Mouse (Mus musculus) splenic B cell, adult 2 months (primary cell): ENCODE measurements around the gene Kcnk13.

Experiments
- DNase-seq: peaks from one replicate; pipeline ENCODE4 v3.0.0-alpha.2; 2011; ENCODE audit warnings: low read depth, low spot score
- H3K27me3 ChIP-seq: 2 replicates; pipeline ENCODE4 v1.6.1; 2012; ENCODE audit warnings: mild to moderate bottlenecking, low read length, moderate library complexity, mixed read lengths; ENCODE audit not compliant: control insufficient read depth, poor library complexity, insufficient read depth, severe bottlenecking
- H3K36me3 ChIP-seq: 2 replicates; pipeline ENCODE4 v1.6.1; 2012; ENCODE audit warnings: mild to moderate bottlenecking, low read length, moderate library complexity, mixed read lengths; ENCODE audit not compliant: control insufficient read depth, poor library complexity, insufficient read depth, severe bottlenecking

Gene Kcnk13

GRCm38 (mm10) chr12:100109986-100110696, 145.8 kb downstream of the Kcnk13 start, which contains the start of gene Psmc1:
TSS of gene Psmc1 (plus strand) at chr12:100110154.
- no peaks in the 10 kb centered on the region for H3K27me3 ChIP-seq
- DNase-seq: peak; percentile 92
- peaks cover 6% of the 10 kb centered on the region; the same call in 1 of the 2 replicates for H3K36me3 ChIP-seq
